Mouse (Mus musculus) fibroblast of lung, adult 2 months (primary cell): ENCODE results near the gene Mtln.

Source experiments
- DNase-seq: peaks from one replicate; pipeline ENCODE4 v3.0.0-alpha.2; 2011; ENCODE audit warnings: low read depth

The Mtln gene

GRCm38 (mm10) chr2:127754113-127754512 lies 38.2 kb downstream of the Mtln start:
- DNase-seq = no peak

GRCm38 (mm10) chr2:127751849-127752610 lies 40.3 kb downstream of the Mtln start:
- no peak for DNase-seq

- DNase-seq = no peak
Observed at GRCm38 (mm10) chr2:127749376-127749775, 42.9 kb downstream of the Mtln start.

DNA sequence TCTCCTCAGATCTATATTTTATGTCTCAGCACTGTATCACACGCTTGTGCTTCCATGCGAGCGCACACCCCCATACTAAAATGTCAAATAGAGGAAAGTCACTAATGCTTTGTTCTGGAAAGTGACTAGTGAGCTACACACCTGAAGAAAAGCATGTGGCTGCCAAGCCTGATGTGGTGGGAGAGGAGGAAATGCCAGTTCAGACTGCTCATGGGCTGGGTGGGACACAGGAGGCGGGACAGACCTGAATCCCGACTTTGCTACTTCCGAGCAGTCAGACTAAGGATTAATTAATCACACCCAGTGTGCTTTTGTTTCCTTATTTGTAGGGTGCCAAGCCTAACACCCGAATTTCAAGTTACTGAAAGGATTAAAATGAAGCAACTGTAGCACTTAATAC lies 44.0 kb downstream of the Mtln start:
- no peak for DNase-seq

GRCm38 (mm10) chr2:127742637-127743036 lies 49.7 kb downstream of the Mtln start:
- no peak for DNase-seq
